Mouse (Mus musculus) adipocyte (in vitro differentiated cells): ENCODE data around the gene 1700003F12Rik.
A peak's percentile ranks its signal among the peaks of the same experiment; 100 is the strongest.

Source experiments
- DNase-seq: peaks from one replicate; pipeline ENCODE4 v3.0.0-alpha.2; 2016; ENCODE audit warnings: low spot score

Gene 1700003F12Rik

GRCm38 (mm10) chr2:154546711-154547110 is at the start of gene 1700003F12Rik:
Gene 1700003F12Rik (plus strand): TSS chr2:154547085.
- no peak for DNase-seq

DNA sequence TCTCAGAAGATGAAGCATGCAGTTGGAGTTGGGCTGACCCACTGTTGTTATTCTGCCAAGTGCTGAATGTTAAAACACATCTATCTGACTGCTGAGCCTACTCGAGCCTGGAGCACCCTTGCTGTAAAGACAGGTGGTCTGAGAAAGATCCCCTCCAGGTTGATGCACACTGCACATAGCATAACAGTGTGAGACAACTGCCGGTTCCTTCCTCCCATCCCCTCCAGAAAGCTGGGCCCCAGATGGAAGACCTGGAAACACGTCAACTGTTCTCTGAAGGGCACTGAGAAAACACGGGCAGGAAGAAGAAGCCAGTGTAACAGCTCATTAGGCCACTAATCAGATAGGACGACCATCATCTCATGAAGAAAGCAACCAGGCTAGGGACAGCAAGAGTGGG is 48.3 kb upstream of the 1700003F12Rik start:
- DNase-seq: no peak

- DNase-seq: no peak
These were observed 47.1 kb upstream of the 1700003F12Rik start for GRCm38 (mm10) chr2:154499717-154500247.

- no peak for DNase-seq
These were observed 46.1 kb upstream of the 1700003F12Rik start for GRCm38 (mm10) chr2:154500758-154501157.

GRCm38 (mm10) chr2:154507076-154507475 is 39.8 kb upstream of the 1700003F12Rik start:
- DNase-seq: no peak

- no peak for DNase-seq
These were observed 39.2 kb upstream of the 1700003F12Rik start for GRCm38 (mm10) chr2:154507566-154508283.

GRCm38 (mm10) chr2:154508450-154508849 is 38.4 kb upstream of the 1700003F12Rik start:
- no peak for DNase-seq

GRCm38 (mm10) chr2:154510141-154510540 is 36.7 kb upstream of the 1700003F12Rik start:
- DNase-seq: no peak

GRCm38 (mm10) chr2:154516944-154517343 is 29.9 kb upstream of the 1700003F12Rik start:
- no peak for DNase-seq

DNA sequence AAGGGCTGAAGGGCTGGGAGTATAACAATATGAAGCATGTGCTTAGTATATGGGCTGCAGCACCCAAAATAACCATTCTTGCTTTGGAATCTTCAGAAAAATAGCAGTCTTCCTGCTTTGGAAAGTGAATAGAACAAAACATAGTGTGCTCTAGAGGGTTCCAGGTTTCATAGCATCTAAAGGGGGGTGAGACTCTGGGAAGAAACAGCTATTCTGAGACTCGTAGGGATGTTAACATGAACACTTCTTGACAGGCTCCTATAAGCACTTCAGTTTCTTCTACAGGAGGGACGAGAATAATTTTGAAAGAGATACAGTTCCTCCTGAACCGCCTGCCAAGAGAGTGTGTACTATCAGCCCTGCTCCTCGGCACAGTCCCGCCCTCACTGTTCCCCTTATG is 29.5 kb upstream of the 1700003F12Rik start:
- no peak for DNase-seq

DNA sequence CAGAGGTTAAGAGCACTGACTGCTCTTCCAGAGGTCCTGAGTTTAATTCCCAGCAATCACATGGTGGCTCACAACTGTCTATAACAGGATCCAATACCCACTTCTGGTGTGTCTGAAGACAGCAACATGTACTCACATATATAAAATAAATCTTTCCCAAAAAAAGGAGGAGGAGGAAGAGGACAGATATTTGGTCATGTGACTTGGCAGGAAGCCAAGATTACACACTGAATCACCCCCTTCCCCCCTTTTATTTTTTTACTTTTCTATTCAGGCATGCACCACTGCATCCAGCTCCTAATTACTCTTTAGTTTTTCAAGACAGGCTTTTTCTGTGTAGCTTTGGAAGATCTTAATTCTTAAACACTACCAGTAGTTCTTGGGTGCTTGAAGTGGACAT is 25.4 kb upstream of the 1700003F12Rik start:
- DNase-seq: no peak

GRCm38 (mm10) chr2:154522334-154522733 is 24.6 kb upstream of the 1700003F12Rik start:
- no peak for DNase-seq

- DNase-seq: no peak
These were observed 21.6 kb upstream of the 1700003F12Rik start for GRCm38 (mm10) chr2:154525285-154525684.

GRCm38 (mm10) chr2:154526531-154526930 is 20.4 kb upstream of the 1700003F12Rik start:
- DNase-seq: no peak

DNA sequence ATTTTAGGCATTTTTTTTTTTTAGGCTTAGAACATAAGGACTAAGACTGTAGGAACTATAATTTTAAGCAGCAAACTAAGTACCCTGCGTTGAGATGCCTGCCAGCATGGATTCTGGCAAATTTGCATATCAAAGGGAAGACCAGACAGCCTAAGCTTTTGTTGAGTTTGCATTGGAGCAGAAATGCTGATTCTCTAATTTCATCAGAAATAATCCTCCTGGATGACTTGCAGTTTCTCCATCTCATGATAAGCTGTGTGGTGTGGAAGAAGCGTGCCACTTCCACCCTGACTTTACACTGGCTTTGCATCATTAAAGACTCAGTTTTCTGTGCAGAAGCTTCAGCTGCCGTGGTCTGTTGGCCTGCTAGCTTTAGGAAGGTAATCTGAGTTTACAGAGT is 14.0 kb upstream of the 1700003F12Rik start:
- DNase-seq: no peak

GRCm38 (mm10) chr2:154534704-154535270 is 12.1 kb upstream of the 1700003F12Rik start:
- no peak for DNase-seq

- DNase-seq: no peak
These were observed 8.6 kb upstream of the 1700003F12Rik start for GRCm38 (mm10) chr2:154538310-154538709.

DNA sequence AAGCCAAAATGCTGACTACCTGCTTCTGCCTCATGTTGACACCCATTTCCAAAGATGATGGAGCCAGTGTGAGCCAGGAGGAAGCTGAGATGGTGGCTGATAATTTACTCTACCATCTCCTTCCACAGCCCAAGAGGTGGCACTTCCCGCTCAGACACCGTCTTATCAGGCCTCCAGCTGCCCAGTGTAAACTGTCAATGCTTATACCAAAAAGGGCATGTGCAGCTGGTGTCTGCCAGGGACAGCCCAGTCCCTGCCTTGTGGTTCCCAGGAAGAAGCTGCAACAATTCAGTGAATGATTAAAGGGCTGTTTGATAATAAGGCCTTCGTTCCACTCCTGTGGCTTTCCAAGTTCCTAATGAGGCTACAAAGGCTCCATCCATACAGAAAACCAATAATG is 8.2 kb upstream of the 1700003F12Rik start:
- DNase-seq: no peak

- DNase-seq: peak; percentile 74
These were observed 7.2 kb upstream of the 1700003F12Rik start for GRCm38 (mm10) chr2:154539720-154540119.

- no peak for DNase-seq
These were observed 5.3 kb upstream of the 1700003F12Rik start for GRCm38 (mm10) chr2:154541630-154542029.

- peak; percentile 96 for DNase-seq
These were observed 3.1 kb upstream of the 1700003F12Rik start for GRCm38 (mm10) chr2:154543567-154544347.

DNA sequence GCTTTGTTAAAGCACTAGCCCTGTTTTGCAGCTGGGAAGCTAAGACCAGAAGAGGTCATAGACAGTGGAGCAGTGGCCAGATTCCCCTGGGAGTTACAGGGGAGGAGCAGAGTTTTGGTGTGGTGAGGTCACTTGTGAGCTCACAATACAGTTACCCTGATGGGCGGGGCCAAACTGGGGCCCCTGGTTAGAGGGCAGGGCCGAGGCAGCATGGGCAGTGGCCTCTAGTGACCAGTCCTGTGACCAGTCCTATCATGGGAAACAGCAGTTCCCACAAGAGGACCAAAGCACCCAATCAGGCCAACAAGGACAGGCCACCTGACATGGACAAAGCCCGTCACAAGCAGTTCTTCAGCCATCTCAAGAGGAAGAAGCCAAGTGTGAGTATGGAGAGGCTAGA is 1.8 kb downstream of the 1700003F12Rik start:
- peak; percentile 69 for DNase-seq
